Mouse (Mus musculus) MEL (cell line): ENCODE data around the gene Zfp809. TPM values are rescaled to one million over a fixed set of nuclear protein-coding genes. Genes with fewer than 3 reads are reported as not detected.

Experiments
- DNase-seq: peaks from one replicate; pipeline ENCODE4 v3.0.0; 2011; ENCODE audit warnings: low read depth, low spot score
- H3K27ac ChIP-seq: 2 replicates; pipeline ENCODE4 v1.5.1; 2012; ENCODE audit warnings: low read depth, mild to moderate bottlenecking, control low read depth, low read length, moderate library complexity; ENCODE audit not compliant: control insufficient read depth
- H3K27me3 ChIP-seq, 2 experiments: fragments of 150-350 bp in 1 of 2; sonication (generic) in 1 of 2; 2 replicates each; pipeline ENCODE4 v1.6.1; 2012; ENCODE audit warnings: low read length in 2 of 2, mild to moderate bottlenecking in 2 of 2, improper control_type of control experiment in 1 of 2, moderate library complexity in 1 of 2; ENCODE audit not compliant: insufficient read depth in 2 of 2, control insufficient read depth in 1 of 2
- H3K36me3 ChIP-seq, 2 experiments: 2 replicates each; pipeline ENCODE4 v1.6.1; 2012 to 2014; ENCODE audit warnings: low read length in 2 of 2, improper control_type of control experiment in 1 of 2, inconsistent platforms in 1 of 2, mild to moderate bottlenecking in 1 of 2; ENCODE audit not compliant: insufficient read depth in 2 of 2, control insufficient read depth in 1 of 2
- H3K4me1 ChIP-seq, 2 experiments: fragments of 150-350 bp in 1 of 2; sonication (generic) in 1 of 2; 2 replicates each; pipeline ENCODE4 v1.6.1; 2012; ENCODE audit warnings: low read length in 2 of 2, improper control_type of control experiment in 1 of 2, mild to moderate bottlenecking in 1 of 2; ENCODE audit not compliant: insufficient read depth in 2 of 2, control insufficient read depth in 1 of 2
- H3K4me3 ChIP-seq, 2 experiments: fragments of 150-350 bp in 1 of 2; sonication (generic) in 1 of 2; 2 replicates each; pipeline ENCODE4 v1.5.1; 2012; ENCODE audit warnings: low read depth in 2 of 2, low read length in 2 of 2, mild to moderate bottlenecking in 2 of 2, moderate library complexity in 2 of 2, control low read depth in 1 of 2, improper control_type of control experiment in 1 of 2; ENCODE audit not compliant: control insufficient read depth in 1 of 2, insufficient read depth in 1 of 2
- H3K79me2 ChIP-seq: 2 replicates; pipeline ENCODE4 v1.6.1; 2012; ENCODE audit warnings: mild to moderate bottlenecking, low read length, moderate library complexity; ENCODE audit not compliant: control insufficient read depth, poor library complexity, insufficient read depth
- H3K9ac ChIP-seq: 2 replicates; pipeline ENCODE4 v1.6.1; 2012; ENCODE audit warnings: low read depth, mild to moderate bottlenecking, control low read depth, low read length, moderate library complexity; ENCODE audit not compliant: control insufficient read depth, poor library complexity, severe bottlenecking
- H3K9me3 ChIP-seq: fragments of 150-350 bp; sonication (generic); replicated peaks from 2 replicates; pipeline ENCODE4 v1.6.1; 2012; ENCODE audit warnings: mild to moderate bottlenecking, low read length, improper control_type of control experiment, moderate library complexity; ENCODE audit not compliant: insufficient read depth
- CHD1 ChIP-seq: IDR thresholded peaks from 2 replicates; pipeline ENCODE4 v1.6.1; 2012; ENCODE audit warnings: low read depth, mild to moderate bottlenecking, inconsistent platforms, low read length, improper control_type of control experiment
- CHD2 ChIP-seq: IDR thresholded peaks from 2 replicates; pipeline ENCODE4 v1.6.1; 2011; ENCODE audit warnings: low read length, improper control_type of control experiment
- E2F4 ChIP-seq: IDR thresholded peaks from 2 replicates; pipeline ENCODE4 v1.6.1; 2011; ENCODE audit warnings: low read depth, low read length, improper control_type of control experiment, borderline replicate concordance
- ELF1 ChIP-seq: IDR thresholded peaks from 2 replicates; pipeline ENCODE4 v1.6.1; 2014; ENCODE audit warnings: low read depth, mild to moderate bottlenecking, inconsistent platforms, low read length, improper control_type of control experiment, moderate library complexity
- EP300 ChIP-seq, 2 experiments: IDR thresholded peaks; 2 replicates each; pipeline ENCODE4 v1.6.1; 2011; ENCODE audit warnings: improper control_type of control experiment in 2 of 2, low read length in 2 of 2, low read depth in 1 of 2, mild to moderate bottlenecking in 1 of 2
- ETS1 ChIP-seq: IDR thresholded peaks from 2 replicates; pipeline ENCODE4 v1.6.1; 2012; ENCODE audit warnings: low read depth, mild to moderate bottlenecking, inconsistent platforms, low read length, improper control_type of control experiment, moderate library complexity
- GABPA ChIP-seq: IDR thresholded peaks from 2 replicates; pipeline ENCODE4 v1.6.1; 2012; ENCODE audit warnings: low read depth, mild to moderate bottlenecking, inconsistent platforms, low read length, improper control_type of control experiment, moderate library complexity
- GATA1 ChIP-seq: IDR thresholded peaks from 2 replicates; pipeline ENCODE4 v1.6.1; 2011; ENCODE audit warnings: low read depth, low read length, improper control_type of control experiment
- HCFC1 ChIP-seq: IDR thresholded peaks from 2 replicates; pipeline ENCODE4 v1.6.1; 2012; ENCODE audit warnings: low read depth, mild to moderate bottlenecking, inconsistent platforms, low read length, improper control_type of control experiment, moderate library complexity
- JUND ChIP-seq: IDR thresholded peaks from 2 replicates; pipeline ENCODE4 v1.6.1; 2011; ENCODE audit warnings: low read depth, mild to moderate bottlenecking, improper control_type of control experiment, low read length
- KAT2A ChIP-seq: conservative IDR thresholded peaks from 2 replicates; pipeline ENCODE4 v1.6.1; 2012; ENCODE audit warnings: low read depth, low read length, improper control_type of control experiment, inconsistent platforms
- MAX ChIP-seq: IDR thresholded peaks from 2 replicates; pipeline ENCODE4 v1.6.1; 2011; ENCODE audit warnings: low read length, improper control_type of control experiment
- MAZ ChIP-seq: IDR thresholded peaks from 2 replicates; pipeline ENCODE4 v1.6.1; 2012; ENCODE audit warnings: low read depth, mild to moderate bottlenecking, inconsistent platforms, low read length, improper control_type of control experiment
- MXI1 ChIP-seq: IDR thresholded peaks from 2 replicates; pipeline ENCODE4 v1.6.1; 2011; ENCODE audit warnings: mild to moderate bottlenecking, low read depth, low read length, improper control_type of control experiment
- MYB ChIP-seq: IDR thresholded peaks from 2 replicates; pipeline ENCODE4 v1.6.1; 2011; ENCODE audit warnings: mild to moderate bottlenecking, low read depth, low read length, improper control_type of control experiment
- MYC ChIP-seq: IDR thresholded peaks from 2 replicates; pipeline ENCODE4 v1.6.1; 2011; ENCODE audit warnings: low read depth, mild to moderate bottlenecking, low read length, improper control_type of control experiment, moderate library complexity
- NELFE ChIP-seq: IDR thresholded peaks from 2 replicates; pipeline ENCODE4 v1.6.1; 2011; ENCODE audit warnings: low read depth, low read length, improper control_type of control experiment
- POLR2A ChIP-seq, 2 experiments: IDR thresholded peaks; 2 replicates each; pipeline ENCODE4 v1.6.1; 2011 to 2012; ENCODE audit warnings: low read length in 2 of 2, mild to moderate bottlenecking in 2 of 2, control low read depth in 1 of 2, improper control_type of control experiment in 1 of 2, low read depth in 1 of 2, moderate library complexity in 1 of 2; ENCODE audit not compliant: control insufficient read depth in 1 of 2, insufficient read depth in 1 of 2, poor library complexity in 1 of 2
- POLR2AphosphoS2 ChIP-seq: IDR thresholded peaks from 2 replicates; pipeline ENCODE4 v1.6.1; 2011; ENCODE audit warnings: low read length, improper control_type of control experiment
- POLR2AphosphoS5 ChIP-seq: IDR thresholded peaks from 2 replicates; pipeline ENCODE4 v1.6.1; 2012; ENCODE audit warnings: low read depth, borderline replicate concordance, mild to moderate bottlenecking, inconsistent platforms, low read length, moderate library complexity, mixed read lengths
- RAD21 ChIP-seq: IDR thresholded peaks from 2 replicates; pipeline ENCODE4 v1.6.1; 2011; ENCODE audit warnings: mild to moderate bottlenecking, low read depth, low read length, improper control_type of control experiment
- RCOR1 ChIP-seq: IDR thresholded peaks from 2 replicates; pipeline ENCODE4 v1.6.1; 2012; ENCODE audit warnings: low read depth, mild to moderate bottlenecking, inconsistent platforms, low read length, improper control_type of control experiment
- SMC3 ChIP-seq: IDR thresholded peaks from 2 replicates; pipeline ENCODE4 v1.6.1; 2011; ENCODE audit warnings: low read depth, low read length, improper control_type of control experiment
- TAL1 ChIP-seq: IDR thresholded peaks from 2 replicates; pipeline ENCODE4 v1.6.1; 2012; ENCODE audit warnings: mild to moderate bottlenecking, inconsistent platforms, low read length, moderate library complexity, mixed read lengths
- TBP ChIP-seq: IDR thresholded peaks from 2 replicates; pipeline ENCODE4 v1.8.0; 2011; ENCODE audit warnings: low read depth, low read length, improper control_type of control experiment
- TCF12 ChIP-seq: IDR thresholded peaks from 2 replicates; pipeline ENCODE4 v1.6.1; 2014; ENCODE audit warnings: low read depth, mild to moderate bottlenecking, inconsistent platforms, low read length, improper control_type of control experiment, moderate library complexity
- UBTF ChIP-seq: IDR thresholded peaks from 2 replicates; pipeline ENCODE4 v1.6.1; 2012; ENCODE audit warnings: low read depth, mild to moderate bottlenecking, inconsistent platforms, low read length, improper control_type of control experiment, moderate library complexity, borderline replicate concordance; ENCODE audit not compliant: insufficient read depth
- USF1 ChIP-seq: IDR thresholded peaks from 2 replicates; pipeline ENCODE4 v1.6.1; 2014; ENCODE audit warnings: low read depth, mild to moderate bottlenecking, inconsistent platforms, low read length, improper control_type of control experiment, moderate library complexity
- USF2 ChIP-seq, 2 experiments: IDR thresholded peaks; 2 replicates each; pipeline ENCODE4 v1.6.1; 2011 to 2012; ENCODE audit warnings: improper control_type of control experiment in 2 of 2, low read length in 2 of 2, borderline replicate concordance in 1 of 2, inconsistent platforms in 1 of 2, low read depth in 1 of 2, mild to moderate bottlenecking in 1 of 2; ENCODE audit not compliant: insufficient read depth in 1 of 2
- ZC3H11A ChIP-seq: IDR thresholded peaks from 2 replicates; pipeline ENCODE4 v1.6.1; 2012; ENCODE audit warnings: low read depth, mild to moderate bottlenecking, inconsistent platforms, low read length, improper control_type of control experiment
- ZMIZ1 ChIP-seq: IDR thresholded peaks from 2 replicates; pipeline ENCODE4 v1.6.1; 2012; ENCODE audit warnings: low read depth, mild to moderate bottlenecking, inconsistent platforms, low read length, improper control_type of control experiment, moderate library complexity
- ZNF384 ChIP-seq: IDR thresholded peaks from 2 replicates; pipeline ENCODE4 v1.6.1; 2012; ENCODE audit warnings: low read depth, mild to moderate bottlenecking, inconsistent platforms, low read length, improper control_type of control experiment
- polyA plus RNA-seq, 2 experiments: library from polyadenylated mRNA; stranded (reverse) in 1 of 2; unstranded in 1 of 2; fragments of >175 nt in 1 of 2; fragments of >200 nt in 1 of 2; gene quantifications; 2 replicates each; pipeline versions ENCODE4 v1.2.1 to v1.2.4; 2012; ENCODE audit warnings: low replicate concordance in 2 of 2, low read depth in 1 of 2; ENCODE audit not compliant: insufficient read length in 2 of 2, insufficient read depth in 1 of 2, missing spikeins in 1 of 2
- total RNA-seq: library from RNA; depleted of rRNA; stranded (reverse); fragments of 300-350 nt; gene quantifications from 2 replicates; pipeline ENCODE4 v1.2.3, GENCODE M21; 2012

The Zfp809 gene
- total and polyA plus RNA-seq, 3 experiments, result 67.8 to 101 TPM; not detected in 1

- Histone ChIP-seq H3K4me1 (no peaks in the 10 kb centered on the region), H3K27me3 (peaks cover 3 to 10% of the 10 kb centered on the region in 2 experiments), H3K79me2 (no peaks in the 10 kb centered on the region), H3K4me3 (no peak overlapping the region), H3K36me3 (no peaks in the 10 kb centered on the region), H3K9me3 (no peaks in the 10 kb centered on the region), H3K9ac (no peak overlapping the region), H3K27ac (no peak overlapping the region)
- TF ChIP-seq GATA1 (peak; percentile 72), POLR2AphosphoS5 (no peak), RAD21 (no peak)
- DNase-seq, result no peak
Observed at GRCm38 (mm10) chr9:22196412-22196811, 29.1 kb upstream of the Zfp809 start.

- no peaks in the 10 kb centered on the region for H3K79me2 ChIP-seq
- peak; percentile 88 for DNase-seq
- H3K4me3 ChIP-seq, result peak overlapping the region; percentile 23 to 36
- H3K9ac ChIP-seq, result peak overlapping the region; percentile 14; the same call in 1 of the 2 replicates
- peaks cover 0 to 17% of the 10 kb centered on the region in 2 experiments; a peak in 2 of 4 replicates for H3K36me3 ChIP-seq
- no peaks in the 10 kb centered on the region for H3K9me3 ChIP-seq
- H3K4me1 ChIP-seq, result peaks cover 10 to 19% of the 10 kb centered on the region in 2 experiments
- H3K27me3 ChIP-seq, result peaks cover 2% of the 10 kb centered on the region in 2 experiments; a peak in 1 of 4 replicates
- 0 out of 2 replicates have a peak overlapping the region, but pooled peaks have one; percentile 6 for H3K27ac ChIP-seq
- peak; percentile 76 for TF ChIP-seq GATA1
- TF ChIP-seq RCOR1, result no peak
- no peak for TF ChIP-seq CHD2
- TF ChIP-seq MAZ, result no peak
- TF ChIP-seq KAT2A, result peak; percentile 6; the same call in 1 of the 2 replicates
- TF ChIP-seq NELFE, result no peak
- no peak; the same call in 1 of the 2 replicates for TF ChIP-seq MXI1
- peak; percentile 93 for TF ChIP-seq TAL1
- TF ChIP-seq GABPA, result no peak
- TF ChIP-seq UBTF, result no peak
- TF ChIP-seq TCF12, result peak; percentile 89
- TF ChIP-seq ZNF384, result no peak
- 0 out of 4 replicates have a peak, but pooled peaks of 1 of the 2 experiments have one; percentile 2 for TF ChIP-seq USF2 (IDR thresholded peaks at IDR 0.05; ENCODE audit: borderline replicate concordance in 1 of 2, insufficient read depth in 1 of 2, low read depth in 1 of 2, low read length in 2 of 2)
- no peak for TF ChIP-seq JUND
- TF ChIP-seq USF1, result no peak
- TF ChIP-seq POLR2AphosphoS2, result no peak
- TF ChIP-seq POLR2AphosphoS5, result no peak
- no peak for TF ChIP-seq MAX
- no peak for TF ChIP-seq MYC
- TF ChIP-seq POLR2A (IDR thresholded peaks at IDR 0.05; ENCODE audit: control insufficient read depth in 1 of 2, insufficient read depth in 1 of 2, low read depth in 1 of 2, low read length in 2 of 2, poor library complexity in 1 of 2), result no peak
- TF ChIP-seq ZMIZ1, result no peak
- no peak for TF ChIP-seq TBP
- peak; percentile 29; the same call in 1 of the 2 replicates for TF ChIP-seq ELF1
- TF ChIP-seq SMC3, result no peak
- peak; percentile 95 for TF ChIP-seq ETS1
- TF ChIP-seq E2F4, result no peak
- no peak for TF ChIP-seq MYB
- peak; percentile 87 for TF ChIP-seq EP300 (IDR thresholded peaks at IDR 0.05; ENCODE audit: low read depth in 1 of 2, low read length in 2 of 2)
- no peak for TF ChIP-seq RAD21
- TF ChIP-seq ZC3H11A, result no peak
- 0 out of 2 replicates have a peak, but pooled peaks have one; percentile 1 for TF ChIP-seq HCFC1
- no peak for TF ChIP-seq CHD1
Observed at GRCm38 (mm10) chr9:22213785-22214194, 11.7 kb upstream of the Zfp809 start.
